Mouse (Mus musculus) mesoderm, embryonic 11.5 days (tissue): ENCODE results near the gene 9030612E09Rik.

Experiments
- DNase-seq: peaks from one replicate; pipeline ENCODE4 v3.0.0-alpha.2; 2012; ENCODE audit warnings: low read depth, low spot score

Gene 9030612E09Rik

DNA sequence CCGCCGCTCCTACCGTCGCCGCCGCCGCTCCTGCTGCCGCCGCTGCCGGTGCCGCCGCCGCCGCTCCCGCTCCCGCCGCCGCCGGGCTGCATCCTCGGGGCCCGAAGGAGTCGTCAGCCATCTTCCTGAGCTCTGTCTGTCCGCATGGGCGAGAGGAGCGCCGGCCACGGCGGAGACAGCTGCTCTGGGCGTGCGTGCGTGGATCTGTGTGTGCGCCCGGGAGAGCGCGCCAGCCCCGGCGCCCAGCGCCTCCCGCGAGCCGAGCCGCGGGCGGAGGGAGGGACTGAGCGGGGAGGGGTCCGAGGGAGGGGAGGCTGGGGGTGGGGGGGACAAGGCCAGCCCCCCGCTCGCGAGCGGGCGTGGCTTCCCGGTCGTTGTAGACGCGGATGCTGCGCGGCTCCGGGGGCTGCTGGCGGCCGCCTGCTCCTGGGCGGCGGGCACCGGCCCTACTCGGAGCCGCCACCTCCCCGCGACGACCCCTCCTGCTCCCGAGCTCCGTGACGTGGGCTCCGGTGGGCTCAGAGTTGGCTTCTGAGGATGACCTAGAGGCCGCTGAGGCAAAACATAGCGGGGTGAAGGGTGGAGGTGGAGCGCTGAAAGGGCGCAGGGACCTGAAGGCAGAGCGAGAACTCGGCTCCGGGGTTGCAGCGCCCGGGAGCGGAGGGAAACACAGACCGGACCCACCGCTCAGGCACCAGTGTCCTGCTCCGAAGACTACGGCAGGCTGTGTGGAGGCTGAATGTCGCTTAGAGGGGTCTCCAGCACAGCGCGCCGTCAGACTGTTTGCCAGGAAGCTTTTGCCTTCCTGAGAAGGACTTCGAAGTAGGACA is at the start of gene 9030612E09Rik, which contains the start of gene Sobp:
Gene 9030612E09Rik, plus strand, starts transcription at position 379 of the 830 bp plus-strand sequence.
Gene Sobp, minus strand, starts transcription at position 205 of the 830 bp plus-strand sequence.
- peak; percentile 78 for DNase-seq

DNA sequence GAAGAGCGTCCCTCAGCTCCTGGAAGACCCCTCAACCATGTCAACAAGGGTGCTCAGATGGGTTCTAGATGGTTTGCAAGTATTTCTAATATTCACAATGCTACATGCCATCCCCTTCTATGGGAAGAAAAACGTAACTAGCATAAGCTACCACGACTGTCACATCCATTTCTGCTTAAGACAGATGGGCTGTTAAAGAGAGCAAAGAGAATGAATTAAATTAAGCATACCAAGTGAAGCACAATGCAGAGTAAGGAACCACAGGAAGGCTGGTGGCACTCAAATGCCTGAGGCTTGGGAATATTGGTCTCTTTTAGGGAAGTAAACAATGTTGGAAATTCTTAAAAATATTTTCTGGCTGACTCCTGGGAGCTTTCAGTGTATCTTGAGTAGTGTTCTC is 45.8 kb upstream of the 9030612E09Rik start:
- DNase-seq, result no peak

DNA sequence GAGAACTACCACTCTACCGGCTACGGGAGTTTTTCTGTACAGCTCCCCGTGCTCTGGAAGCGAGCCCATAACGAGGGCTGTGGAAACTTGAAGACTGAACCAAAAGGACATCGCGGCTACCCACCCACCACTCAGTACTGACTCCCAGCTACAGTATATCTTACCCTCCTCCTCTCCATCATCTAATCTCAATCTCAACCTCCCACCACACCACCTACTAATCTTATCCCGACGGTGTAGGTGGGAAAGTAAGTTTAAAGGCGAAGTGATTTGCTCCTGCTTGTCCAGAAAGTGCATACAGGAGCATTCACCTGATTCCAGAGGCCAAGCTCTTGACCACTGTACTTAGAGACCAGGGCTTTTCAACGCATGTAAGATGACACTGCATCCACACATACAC is 40.5 kb upstream of the 9030612E09Rik start:
- DNase-seq, result no peak

DNA sequence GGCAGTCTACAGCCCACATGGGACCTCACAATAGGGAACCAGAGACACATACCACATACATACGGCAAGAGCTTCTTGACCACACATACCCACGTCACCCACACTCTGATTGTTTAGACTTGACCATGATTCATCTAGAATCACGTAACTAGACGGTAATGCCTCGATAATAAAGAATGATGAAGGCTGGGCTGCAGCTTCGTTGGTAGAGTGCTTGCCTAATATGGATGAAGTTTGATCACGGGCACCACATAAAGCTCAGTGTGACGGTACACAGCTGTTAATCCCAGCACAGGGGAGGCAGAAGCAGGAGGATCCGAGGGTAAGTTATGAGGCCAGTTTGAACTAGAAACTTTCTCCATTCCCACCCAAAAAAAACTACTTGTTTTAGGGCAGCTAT is 31.3 kb upstream of the 9030612E09Rik start:
- no peak for DNase-seq

DNA sequence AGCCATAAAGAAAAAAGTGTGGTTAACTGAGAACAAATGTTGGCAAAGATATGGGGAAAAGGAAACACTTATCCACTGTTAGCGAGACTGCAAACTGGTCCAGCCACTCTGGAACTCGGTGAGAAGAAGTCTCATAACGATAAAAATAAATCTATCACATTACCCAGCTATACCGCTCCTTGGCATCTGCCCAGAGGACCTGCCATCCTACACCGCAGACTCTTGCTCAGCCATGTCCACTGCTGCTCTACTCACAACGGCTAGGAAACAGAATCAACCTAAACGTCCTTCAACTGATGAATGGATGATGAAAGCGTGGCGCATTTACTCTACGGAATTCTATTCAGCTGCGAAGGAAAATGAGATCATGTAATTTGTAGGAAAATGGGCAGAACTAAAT is 26.0 kb upstream of the 9030612E09Rik start:
- DNase-seq, result no peak

DNA sequence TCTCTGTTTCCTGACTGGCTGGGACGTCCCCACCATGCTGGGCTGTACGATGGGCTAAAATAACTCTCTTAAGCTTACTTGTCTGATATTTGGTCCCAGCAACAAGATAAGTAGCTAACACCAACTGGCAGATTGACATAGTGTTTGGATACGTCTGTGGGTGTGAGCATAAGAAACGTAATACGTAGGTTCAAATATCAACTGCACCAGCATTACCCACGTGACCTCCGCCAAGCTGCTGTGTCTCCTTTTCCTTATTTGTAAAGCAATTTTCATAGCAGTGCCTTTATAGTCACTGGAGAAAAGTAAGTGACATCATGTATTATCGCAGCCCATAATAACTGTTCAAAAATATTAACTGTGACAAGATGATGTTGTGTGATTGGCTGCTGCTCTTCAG is 21.9 kb upstream of the 9030612E09Rik start:
- DNase-seq, result no peak

DNA sequence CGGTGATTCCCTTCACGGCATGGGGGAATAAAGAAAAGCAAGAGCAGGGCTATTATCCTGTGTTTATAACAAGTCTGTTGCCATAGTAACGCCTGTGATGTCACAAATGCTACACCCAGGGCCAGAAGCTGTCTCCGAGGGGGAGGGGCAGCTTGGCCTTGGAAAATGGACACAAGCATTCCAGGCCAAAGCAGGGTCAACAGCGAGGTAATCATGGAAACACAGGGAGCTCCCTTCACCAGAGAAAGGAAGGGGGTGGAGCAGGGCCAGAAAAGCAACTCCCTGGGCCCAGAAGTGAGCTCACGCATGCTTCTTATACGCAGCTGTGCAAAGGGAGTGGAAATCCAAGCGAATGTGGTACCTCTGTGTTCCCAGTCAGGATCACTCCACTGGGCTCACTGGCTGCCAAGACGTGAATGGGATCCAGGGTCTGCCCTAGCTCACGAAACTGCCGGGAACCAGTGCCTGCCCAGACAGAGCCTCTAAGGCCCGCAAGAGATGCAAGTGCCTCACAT is 19.4 kb upstream of the 9030612E09Rik start:
- peak; percentile 94 for DNase-seq

DNA sequence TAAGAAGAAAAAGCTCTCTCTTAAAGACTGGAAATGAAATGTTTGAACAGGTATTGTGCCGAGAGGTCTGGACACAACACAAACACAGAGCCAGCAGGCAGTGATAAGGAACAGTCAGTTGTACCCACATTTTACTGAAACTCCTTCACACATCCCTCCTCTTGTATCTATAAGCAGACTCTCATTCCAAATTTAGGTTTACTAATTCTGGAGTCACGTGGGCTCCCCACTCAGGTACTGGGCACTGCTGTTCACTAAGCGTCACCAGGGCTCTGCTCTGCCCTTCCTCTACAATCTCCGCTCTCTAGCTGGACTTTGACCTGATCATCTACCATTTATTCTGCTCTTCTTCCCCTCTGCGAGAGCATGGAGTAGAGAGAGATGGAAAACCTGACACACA is 15.6 kb upstream of the 9030612E09Rik start:
- DNase-seq, result no peak

DNA sequence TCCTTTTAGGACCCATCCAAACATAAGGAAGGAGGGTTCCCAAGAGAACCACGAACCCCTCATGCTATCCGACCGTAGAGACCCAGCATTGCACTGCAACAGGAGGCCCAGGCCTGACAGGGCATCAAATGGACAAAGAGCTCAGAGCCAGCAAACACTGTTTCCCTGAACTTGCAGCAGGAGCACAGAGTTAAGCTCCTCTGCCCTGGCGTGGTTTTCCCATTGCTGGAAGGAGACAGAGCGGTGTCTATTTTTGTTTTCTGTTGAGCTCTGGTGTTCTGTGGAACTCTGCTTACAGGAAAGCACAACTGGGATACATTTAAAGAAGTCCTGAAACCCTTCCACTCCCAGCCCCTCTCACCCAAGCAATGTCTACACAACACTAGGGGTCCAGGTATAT is 15.2 kb upstream of the 9030612E09Rik start:
- no peak for DNase-seq

DNA sequence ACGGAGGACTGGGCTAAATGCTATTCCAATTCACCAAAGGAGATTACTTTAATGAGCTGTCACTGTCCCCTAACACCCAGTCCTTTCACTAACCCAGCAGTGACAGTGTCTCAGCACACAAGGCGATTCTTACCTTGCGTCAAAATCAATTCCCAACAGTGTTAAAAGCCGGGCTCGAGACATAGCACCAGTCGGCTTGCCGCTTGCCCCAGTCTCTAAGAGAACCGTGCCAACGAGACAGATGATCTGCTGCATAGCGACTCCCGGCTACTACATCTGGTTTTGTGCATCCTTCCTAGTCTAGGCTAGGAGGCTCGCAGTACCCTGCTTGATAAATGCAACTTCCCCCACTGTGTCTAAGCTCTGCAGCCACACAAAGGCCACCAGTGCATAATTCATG is 12.2 kb upstream of the 9030612E09Rik start:
- peak; percentile 77 for DNase-seq

DNA sequence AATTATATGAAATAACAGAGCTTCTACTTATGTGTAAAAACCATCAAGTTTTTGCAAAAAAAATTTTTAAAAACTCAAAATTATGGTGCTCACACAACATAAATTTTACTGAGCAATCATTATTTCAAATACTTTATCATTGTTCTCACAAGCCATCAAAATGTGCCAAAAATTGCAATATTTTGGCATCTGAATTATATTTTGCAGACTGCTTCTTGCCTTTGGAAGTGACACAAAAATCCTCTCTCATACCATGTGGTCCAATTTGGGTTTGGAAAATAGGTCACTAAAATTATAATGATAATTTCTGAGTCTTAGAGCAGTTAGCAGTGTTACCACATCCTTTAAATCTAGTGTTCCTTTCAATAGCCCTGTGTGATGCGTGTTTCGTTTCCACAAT is 10.1 kb upstream of the 9030612E09Rik start:
- DNase-seq, result no peak

DNA sequence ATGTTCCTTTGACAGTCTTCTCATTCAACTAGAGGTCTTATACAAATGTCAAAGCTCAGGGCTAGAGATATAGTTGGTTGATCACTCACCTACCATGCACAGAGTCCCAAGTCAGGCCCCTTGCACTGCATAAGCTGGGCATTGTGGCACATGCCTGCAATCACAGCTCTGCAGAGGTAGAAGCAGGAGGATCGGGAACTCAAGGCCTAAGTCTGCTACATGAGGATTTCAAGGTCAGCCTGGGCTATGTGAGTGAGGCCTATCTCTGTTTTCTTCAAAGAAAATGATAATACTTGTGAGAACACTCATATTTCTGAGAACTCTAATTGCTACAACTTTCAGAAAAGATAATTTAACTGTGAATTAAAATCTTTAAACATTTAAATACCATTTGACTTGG is 8.4 kb upstream of the 9030612E09Rik start:
- no peak for DNase-seq

DNA sequence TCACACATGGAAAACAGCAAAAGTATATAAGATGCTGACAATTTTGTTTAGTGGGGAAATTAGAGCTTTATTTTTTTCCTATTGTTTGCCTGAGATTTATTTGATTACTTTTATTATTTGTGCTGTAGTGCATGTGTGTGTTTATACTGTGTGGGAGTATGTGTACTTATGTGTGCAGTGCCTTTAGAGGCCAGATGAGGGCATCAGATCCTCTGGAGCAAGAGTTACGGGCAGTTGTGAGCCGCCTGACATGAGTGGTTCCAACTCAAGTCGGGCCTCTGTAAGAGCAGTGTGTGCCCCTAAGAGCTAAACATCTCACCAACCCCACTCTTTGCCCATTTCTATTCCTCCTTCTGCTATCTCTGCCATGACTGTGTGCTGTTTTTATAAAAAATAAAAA is 7.7 kb upstream of the 9030612E09Rik start:
- no peak for DNase-seq

DNA sequence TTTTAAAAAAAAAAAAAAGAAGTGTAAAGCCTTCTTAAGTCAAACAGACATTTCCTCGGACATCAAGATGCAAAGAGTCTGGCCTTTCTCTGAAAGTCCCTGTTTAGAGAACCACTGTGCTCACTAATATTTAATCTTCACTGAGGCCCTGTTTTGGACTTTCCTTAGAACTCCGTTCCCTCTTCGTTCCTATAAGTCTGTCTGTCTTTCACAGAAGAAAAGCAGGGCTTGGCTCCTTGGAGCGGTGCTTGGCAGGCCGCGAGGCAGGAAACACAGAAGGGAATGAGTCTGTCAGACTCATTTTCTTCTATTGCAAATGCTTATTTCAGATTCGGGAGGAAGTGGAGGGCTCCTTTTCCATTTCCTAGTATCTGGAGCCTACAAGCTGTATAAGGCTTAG is 5.7 kb upstream of the 9030612E09Rik start:
- no peak for DNase-seq

DNA sequence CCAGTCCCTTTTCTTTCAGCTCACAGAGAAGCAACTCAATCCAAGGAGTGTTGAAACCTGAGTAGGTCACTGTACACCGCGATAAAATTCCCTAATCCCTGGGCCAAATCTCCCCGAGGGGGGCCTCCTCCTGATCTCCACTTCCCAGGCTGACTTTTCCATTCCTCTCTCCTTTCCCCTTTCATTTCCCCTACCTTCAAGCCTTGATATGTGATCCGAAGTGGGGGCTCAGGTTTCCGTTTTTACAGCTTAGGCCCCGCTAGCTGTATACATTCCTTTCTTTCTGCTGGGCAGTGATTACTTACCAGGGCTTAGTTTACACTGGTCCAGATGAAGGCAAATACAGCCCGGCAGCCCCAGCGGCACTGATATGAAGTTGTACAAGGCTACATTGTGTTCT is 3.4 kb upstream of the 9030612E09Rik start:
- DNase-seq, result peak; percentile 77

DNA sequence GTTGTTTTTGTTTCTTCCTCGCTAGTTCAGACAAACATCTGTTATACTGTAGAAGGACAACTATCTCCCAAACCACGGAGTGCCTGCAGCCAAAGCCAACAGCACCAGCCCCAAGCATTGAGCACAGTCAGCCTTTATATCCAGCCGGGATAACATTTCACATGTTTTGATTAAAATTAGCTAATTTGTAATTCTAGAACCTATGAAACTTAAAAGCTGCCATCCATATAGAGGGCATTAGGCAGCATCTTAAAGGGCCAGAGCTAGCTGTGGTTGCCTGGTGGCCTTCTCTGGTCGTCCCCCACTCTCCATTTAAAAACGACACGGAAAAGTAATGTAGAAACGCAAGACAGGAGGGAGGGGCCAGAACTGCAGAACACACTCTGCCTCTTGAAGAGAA is 2.4 kb upstream of the 9030612E09Rik start:
- DNase-seq, result no peak

DNA sequence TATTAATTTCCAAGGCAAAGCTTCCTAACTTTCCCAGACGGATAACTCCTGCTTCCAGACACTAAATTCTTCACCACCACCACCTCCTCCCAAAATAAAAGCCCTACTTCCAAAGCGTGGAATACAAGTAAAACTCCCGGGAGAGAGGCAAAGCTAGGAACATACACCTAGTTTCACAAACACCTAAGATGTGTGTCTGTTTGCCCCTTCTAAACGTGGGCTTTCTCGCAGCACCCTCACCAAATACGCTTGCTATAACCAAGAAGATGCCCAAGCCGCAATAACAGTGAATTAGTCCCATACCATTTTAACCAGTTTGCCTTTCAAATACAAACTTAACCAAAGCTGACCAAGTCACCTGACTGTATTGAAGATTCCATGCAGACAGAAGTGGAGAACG is 1.9 kb upstream of the 9030612E09Rik start:
- DNase-seq, result no peak

DNA sequence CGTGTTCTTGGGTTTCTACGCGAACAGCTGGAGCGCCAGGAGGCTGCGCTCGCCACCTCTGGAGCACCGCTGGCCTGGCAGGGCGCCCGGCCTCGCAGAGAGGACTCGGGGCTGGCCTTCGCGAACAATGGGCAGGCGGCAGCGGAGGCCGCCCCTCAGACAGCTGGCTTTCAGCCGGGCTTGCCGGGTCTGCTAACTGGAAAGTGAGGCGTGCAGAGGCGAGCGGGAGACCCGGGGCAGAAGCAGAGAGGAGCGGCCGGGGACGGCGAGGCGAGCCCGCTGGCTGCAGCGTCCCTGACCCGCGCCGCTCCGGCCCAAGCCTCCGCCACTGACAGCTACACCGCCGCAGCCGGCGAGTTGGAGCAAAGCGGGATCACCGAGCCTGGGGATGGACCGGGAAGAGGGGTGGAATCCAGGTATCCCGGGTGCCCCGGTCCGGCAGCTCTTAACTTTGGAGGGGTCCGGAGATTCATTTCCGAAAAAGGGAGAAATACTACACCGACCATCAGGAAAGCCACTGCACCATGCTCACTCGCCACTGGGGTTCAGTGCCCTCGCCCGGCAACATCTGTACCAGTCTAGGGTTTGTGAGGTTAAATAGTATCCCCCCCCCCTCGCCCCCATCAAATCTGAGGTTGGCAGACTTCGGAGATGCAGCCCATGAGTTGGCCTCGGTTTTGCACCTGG is 1.2 kb upstream of the 9030612E09Rik start:
- no peak for DNase-seq

DNA sequence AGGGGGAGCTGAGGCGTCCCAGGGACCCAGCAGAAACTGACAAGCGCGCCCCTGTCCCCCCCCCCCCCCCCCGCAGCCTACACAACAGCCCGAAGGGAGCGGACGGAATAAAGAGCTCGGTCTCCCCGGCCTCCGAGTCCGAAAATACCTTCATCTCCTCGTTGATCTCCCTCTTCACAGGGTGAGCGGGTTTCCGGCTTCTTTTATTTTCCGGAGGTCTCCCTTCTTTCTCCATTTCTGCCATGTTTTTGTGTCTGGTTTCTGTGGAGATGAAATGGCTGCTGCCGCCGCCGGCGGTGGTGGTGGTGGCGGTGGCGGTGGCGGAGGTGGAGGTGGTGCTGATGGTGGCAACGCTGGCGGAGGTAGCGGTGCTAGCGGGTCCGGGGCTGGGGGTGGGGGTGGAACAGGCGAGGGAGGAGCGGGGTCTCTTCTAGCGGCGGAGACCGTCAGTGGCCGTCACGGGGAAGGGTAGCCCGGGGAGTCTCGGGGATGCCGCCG is 627 bp upstream of the 9030612E09Rik start:
- no peak for DNase-seq

DNA sequence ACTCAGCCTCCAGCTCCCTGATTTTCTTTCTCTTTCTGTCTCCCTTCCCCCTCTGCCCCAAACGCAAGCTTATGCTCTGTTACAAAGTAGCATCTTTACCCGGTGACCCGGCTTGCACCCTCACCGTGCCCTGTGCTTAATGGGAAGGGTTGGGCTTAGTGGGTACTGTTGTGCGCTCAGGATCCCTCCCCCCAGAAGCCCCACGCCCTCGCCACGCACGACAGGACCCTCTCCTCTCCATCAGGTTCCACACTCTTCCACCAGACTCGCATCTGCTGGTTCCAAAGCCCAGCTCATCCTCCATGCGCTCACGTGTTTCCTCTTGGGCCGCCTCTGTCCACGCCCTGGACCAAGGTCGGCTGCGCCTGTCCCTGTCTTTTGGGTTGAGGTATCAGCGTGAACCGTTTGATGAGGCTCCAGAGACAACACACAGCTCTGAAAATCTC is 675 bp downstream of the 9030612E09Rik start:
- DNase-seq, result no peak

DNA sequence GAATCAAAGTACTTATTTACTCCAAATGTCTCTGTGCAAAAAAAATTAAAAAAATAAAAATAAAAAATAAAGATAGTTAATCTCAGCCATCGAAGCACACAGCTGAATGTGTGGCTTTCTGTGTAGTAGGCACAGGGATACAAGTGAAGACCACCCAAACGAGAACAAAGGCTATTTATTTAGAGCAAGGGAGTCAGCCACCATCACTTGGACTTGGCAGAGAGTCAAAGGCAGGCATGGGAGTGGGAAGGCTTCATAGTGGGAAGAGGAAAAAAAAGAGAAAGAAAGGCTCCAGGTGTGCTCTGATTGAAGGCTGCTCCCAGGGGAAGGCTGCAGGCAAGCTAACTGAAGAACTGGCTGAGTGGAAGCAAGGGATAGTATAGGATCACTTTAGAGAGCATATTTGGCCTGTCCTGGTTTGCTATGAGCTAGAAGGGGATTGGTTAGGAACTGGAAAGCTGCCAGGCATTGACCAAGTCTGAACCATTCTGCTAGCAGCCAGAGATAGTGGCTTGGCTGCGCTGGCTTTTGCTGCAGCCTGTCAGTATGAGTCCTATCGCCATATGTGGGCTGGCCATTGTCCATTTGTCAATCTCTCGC is 5.9 kb downstream of the 9030612E09Rik start:
- DNase-seq, result no peak

DNA sequence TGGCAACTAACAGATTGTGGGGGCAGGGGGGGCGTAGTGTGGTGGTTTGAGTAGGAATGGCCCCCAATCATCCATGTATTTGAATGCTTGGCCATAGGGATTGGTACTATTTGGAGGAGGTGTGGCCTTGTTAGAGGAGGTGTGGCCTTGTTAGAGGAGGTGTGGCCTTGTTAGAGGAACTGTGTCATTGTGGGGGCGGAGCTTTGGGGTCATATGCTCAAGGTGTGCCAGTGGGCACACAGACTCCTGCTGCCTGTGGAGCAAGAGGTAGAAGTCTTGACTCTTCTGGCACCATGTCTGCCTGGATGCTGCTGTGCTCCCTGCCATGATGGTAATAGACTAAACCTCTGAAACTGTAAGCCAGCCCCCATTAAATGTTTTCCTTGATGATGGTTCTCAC is 25.7 kb downstream of the 9030612E09Rik start:
- no peak for DNase-seq
